Mouse (Mus musculus) liver, adult 2 months (tissue): Measurements from ENCODE around the gene Rasip1.

Experiments used
- CTCF ChIP-seq: fragments of 200-500 bp; IDR thresholded peaks from 2 replicates; pipeline ENCODE4 v1.5.1; 2011; ENCODE audit warnings: low read depth, low read length, control low read depth
- POLR2A ChIP-seq: fragments of 200-500 bp; IDR thresholded peaks from 2 replicates; pipeline ENCODE4 v1.6.1; 2011; ENCODE audit warnings: low read length, control low read depth; ENCODE audit not compliant: insufficient read depth; ENCODE audit errors: extremely low read depth

DNA sequence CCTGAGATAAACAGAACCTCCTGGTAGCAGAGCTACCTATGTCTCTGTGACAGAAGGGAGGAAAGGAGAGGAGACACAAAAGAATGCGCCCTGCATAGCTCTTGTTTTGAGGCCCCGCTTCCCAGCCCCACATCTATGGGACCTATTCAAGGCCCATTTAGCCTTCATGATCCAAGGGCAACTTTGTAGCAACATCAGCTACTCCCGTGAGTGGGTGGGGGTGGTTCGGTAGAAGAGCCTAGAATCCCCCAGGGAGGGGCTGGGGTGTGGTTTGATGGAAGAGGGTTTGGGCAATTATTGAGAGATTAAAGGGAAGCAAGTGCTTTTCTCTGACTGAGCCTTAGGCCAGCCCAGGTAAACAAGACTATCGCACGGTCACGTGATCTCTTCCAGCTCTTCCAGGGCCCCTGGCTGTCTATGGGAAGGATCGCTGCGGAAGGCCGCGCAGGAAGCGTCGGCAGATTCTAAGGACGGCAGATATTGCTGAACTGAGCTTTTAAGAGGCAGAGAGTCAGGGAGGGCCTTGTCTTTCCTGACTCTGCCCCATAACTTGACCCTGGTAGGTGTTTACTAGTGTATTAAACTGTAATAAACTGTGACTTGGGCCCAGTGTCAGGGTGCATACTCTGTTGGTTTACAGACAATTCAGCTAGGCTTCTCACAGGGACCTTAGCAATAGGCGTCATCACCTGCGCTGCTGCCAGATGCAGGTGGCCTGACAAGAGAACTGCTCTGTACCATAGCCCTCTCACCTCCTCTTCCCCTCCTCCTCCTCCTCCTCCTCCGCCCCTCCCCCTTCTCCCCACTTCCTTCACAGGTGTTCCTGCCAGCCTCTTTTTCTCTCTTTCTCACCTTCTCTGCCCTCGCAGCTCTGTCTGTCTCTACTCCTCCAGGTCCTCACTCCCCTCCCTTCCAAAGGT is 28.1 kb upstream of the Rasip1 start:
- TF ChIP-seq POLR2A (no peak), CTCF (no peak)
